Mouse (Mus musculus) liver, postnatal 0 days (tissue): ENCODE data around the gene Impg1.

Experiments
- CTCF ChIP-seq: sonication (generic); IDR thresholded peaks from 2 replicates; pipeline ENCODE4 v1.5.1; 2016; ENCODE audit warnings: antibody characterized with exemption, low read depth
- EP300 ChIP-seq: IDR thresholded peaks from 2 replicates; pipeline ENCODE4 v1.6.1; 2016; ENCODE audit warnings: antibody characterized with exemption, low read depth, mild to moderate bottlenecking

DNA sequence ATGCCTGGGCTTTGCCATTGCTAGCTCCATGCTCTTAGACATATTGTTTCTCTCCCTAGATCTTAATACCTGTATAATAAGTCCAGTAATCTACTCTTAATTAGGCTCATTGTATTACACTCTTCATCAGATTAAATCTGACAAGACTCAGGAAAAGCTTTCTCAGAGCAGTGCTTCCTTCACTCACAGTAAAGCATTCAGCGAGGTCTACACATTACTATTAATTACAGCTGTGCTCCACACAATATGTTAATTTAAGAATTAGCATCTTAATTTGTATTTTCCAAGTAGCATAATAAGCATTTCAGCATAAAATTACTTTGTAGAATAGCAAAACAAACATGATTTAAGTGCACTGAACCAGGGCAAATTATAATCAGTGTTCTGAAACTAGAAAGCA lies 192.3 kb downstream of the Impg1 start:
- no peak for TF ChIP-seq CTCF
- no peak for TF ChIP-seq EP300
